9 mouse cellular contexts compared by ENCODE assay signal in the genomic region with DNA sequence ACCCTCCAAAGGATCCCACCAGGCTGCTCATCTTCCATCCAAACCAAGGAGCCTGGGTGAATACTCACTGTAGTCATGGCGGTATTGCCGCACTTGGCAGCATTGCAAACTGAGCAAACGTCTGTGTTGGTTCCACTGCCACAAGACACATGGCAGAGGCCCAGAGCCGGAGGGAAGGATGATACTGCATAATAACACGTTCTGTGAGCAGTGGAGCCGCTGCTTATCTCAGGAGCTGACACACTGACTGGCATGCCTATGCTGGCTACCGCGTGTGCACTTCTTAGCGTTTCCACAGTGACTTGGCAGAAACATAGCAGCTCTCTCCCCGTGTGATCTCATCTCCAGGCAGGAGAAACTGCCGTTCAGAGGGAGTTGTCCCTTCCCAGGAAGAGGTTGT.
A peak's percentile ranks its signal among the peaks of the same experiment; 100 is the strongest.
DNase-seq lines count a peak whose midpoint lies in the region; ATAC-seq lines count a peak whose summit lies in the region.
"Had no signal": no experiment of that assay in that cellular context is flagged by ENCODE, and none has a peak within 500 bp of the region (broad histone marks: within the 10 kb centered on the region; RNA-seq: fewer than 3 reads in every experiment).

No protein-coding gene starts in this region.

- H3K27ac ChIP-seq in limb, embryonic 10.5 days = no peak overlapping the region

- H3K36me3 ChIP-seq in limb, embryonic 10.5 days = no peaks in the 10 kb centered on the region

- no peaks in the 10 kb centered on the region for H3K9me3 ChIP-seq in limb, embryonic 10.5 days (replicated peaks)

- H3K4me3 ChIP-seq in limb, embryonic 10.5 days = no peak overlapping the region
- H3K4me3 ChIP-seq: myocyte had no signal

- DNase-seq in lung, adult 18-20 months = peak; percentile 21 to 39
- no peak for DNase-seq in lung, postnatal 14 days
- peak; percentile 61 to 82 for DNase-seq in frontal cortex, postnatal 36 days (ENCODE audit: low spot score in 2 of 2)
- peak; percentile 56 to 82 for DNase-seq in layer of hippocampus, adult 18-20 months (ENCODE audit: low spot score in 2 of 2)
- no peak for DNase-seq in limb, embryonic 10.5 days (ENCODE audit: low spot score)
- DNase-seq in adrenal gland, adult 8-10 months = no peak
- no peak for DNase-seq in thymus, postnatal 25 days

- H3K4me1 ChIP-seq in limb, embryonic 10.5 days = peaks cover 13% of the 10 kb centered on the region; the same call in 1 of the 2 replicates

- peak; percentile 93 for ATAC-seq in megakaryocyte-erythroid progenitor cell, adult 5-6 weeks (replicated peaks; ENCODE audit: low FRiP score, low TSS enrichment, poor library complexity, severe bottlenecking)

- WGBS in limb, embryonic 10.5 days = 86% methylated on average over 11 of the region's 11 CpGs

- no peaks in the 10 kb centered on the region for H3K27me3 ChIP-seq in limb, embryonic 10.5 days (ENCODE audit: low read depth, poor library complexity, severe bottlenecking)

Comparison
In these comparisons a context has a peak if more than half of its experiments do, and no peak if none do; other contexts are left out.
1. DNase-seq: peak in lung, adult 18-20 months (2 of 2), frontal cortex, postnatal 36 days (2 of 2) and layer of hippocampus, adult 18-20 months (2 of 2); none in lung, postnatal 14 days (single experiment), limb, embryonic 10.5 days (single experiment), adrenal gland, adult 8-10 months (single experiment) and thymus, postnatal 25 days (single experiment).